In the genomic region with DNA sequence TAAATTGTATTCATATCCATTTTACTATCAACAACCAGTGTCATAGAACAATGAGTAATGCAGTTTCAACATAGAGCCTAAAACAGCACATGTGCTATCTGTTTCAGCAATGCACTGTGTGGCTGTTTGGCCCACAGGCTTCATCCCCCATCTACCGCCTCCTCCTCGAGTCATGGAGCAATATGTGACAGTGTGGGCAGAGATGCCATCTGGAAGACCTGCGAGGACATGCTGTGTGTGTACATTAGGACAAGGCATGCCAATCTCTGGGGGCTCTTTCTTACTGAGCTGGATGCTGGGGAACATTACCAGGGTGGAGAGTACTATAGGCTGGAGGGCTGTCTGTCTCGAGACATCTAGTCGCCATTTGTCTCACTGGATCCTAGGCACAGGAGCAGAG, we compare ENCODE assay signal across 21 mouse cellular contexts.
DNase-seq lines count a peak whose midpoint lies in the region; ATAC-seq lines count a peak whose summit lies in the region.
"Had no signal": no experiment of that assay in that cellular context is flagged by ENCODE, and none has a peak within 500 bp of the region (broad histone marks: within the 10 kb centered on the region; RNA-seq: fewer than 3 reads in every experiment).

No protein-coding gene starts in this region.

- no peak overlapping the region for H3K9ac ChIP-seq in midbrain, embryonic 15.5 days
- H3K9ac ChIP-seq: forebrain, postnatal 0 days; limb, embryonic 13.5 days; liver, embryonic 13.5 days; lung, embryonic 14.5 days; stomach, embryonic 15.5 days had no signal

- H3K4me3 ChIP-seq in midbrain, embryonic 15.5 days: no peak overlapping the region
- H3K4me3 ChIP-seq: forebrain, embryonic 10.5 days; limb, embryonic 13.5 days; liver, embryonic 13.5 days; stomach, embryonic 15.5 days had no signal

- DNase-seq in frontal cortex, adult 2 months (ENCODE audit: extremely low spot score in 1 of 2, low spot score in 1 of 2): peak; percentile 39 to 41
- DNase-seq in frontal cortex, postnatal 25 days (ENCODE audit: low spot score in 2 of 2): no peak
- peak; percentile 3 for DNase-seq in urinary bladder, postnatal 25 days (ENCODE audit: low spot score)
- DNase-seq in urinary bladder, postnatal 14 days (ENCODE audit: low spot score): no peak
- peak; percentile 88 for DNase-seq in layer of hippocampus, adult 9-11 months
- DNase-seq in heart, postnatal 25 days (ENCODE audit: low spot score): no peak
- DNase-seq: cerebellum, adult 8-10 months; forebrain, postnatal 0 days; gastrocnemius, postnatal 14 days; kidney, adult 11 months; liver, embryonic 13.5 days; lung, embryonic 14.5 days; retina, postnatal 1 day had no signal

- no peaks in the 10 kb centered on the region for H3K27me3 ChIP-seq in midbrain, embryonic 15.5 days (replicated peaks)
- H3K27me3 ChIP-seq: limb, embryonic 13.5 days; liver, embryonic 13.5 days; stomach, embryonic 15.5 days had no signal

- H3K27ac ChIP-seq in midbrain, embryonic 15.5 days: no peak overlapping the region
- H3K27ac ChIP-seq: forebrain, embryonic 10.5 days; kidney, postnatal 0 days; limb, embryonic 13.5 days; liver, embryonic 13.5 days; macrophage; stomach, embryonic 15.5 days had no signal

- intact Hi-C loops in heart, postnatal 25 days (cut with DNase I): no loop called here

- H3K4me1 ChIP-seq in midbrain, embryonic 15.5 days: no peaks in the 10 kb centered on the region
- H3K4me1 ChIP-seq: forebrain, embryonic 10.5 days; limb, embryonic 13.5 days; liver, embryonic 13.5 days; stomach, embryonic 15.5 days had no signal

- H3K9me3 ChIP-seq in midbrain, embryonic 15.5 days: no peaks in the 10 kb centered on the region
- H3K9me3 ChIP-seq: forebrain, embryonic 10.5 days; limb, embryonic 13.5 days; liver, embryonic 13.5 days; stomach, embryonic 15.5 days had no signal

- ATAC-seq in granulocyte monocyte progenitor cell, adult 5-6 weeks (replicated peaks; ENCODE audit: poor library complexity, severe bottlenecking): no peak
- ATAC-seq in midbrain, embryonic 15.5 days (replicated peaks): no peak
- ATAC-seq: forebrain, postnatal 0 days had no signal

- 87% methylated on average over 5 of the region's 5 CpGs for WGBS in midbrain, embryonic 15.5 days

- no peaks in the 10 kb centered on the region for H3K36me3 ChIP-seq in midbrain, embryonic 15.5 days (replicated peaks)
- H3K36me3 ChIP-seq: forebrain, embryonic 10.5 days; limb, embryonic 13.5 days; liver, embryonic 13.5 days; stomach, embryonic 15.5 days had no signal

- H3K4me2 ChIP-seq in midbrain, embryonic 15.5 days: no peak overlapping the region
- H3K4me2 ChIP-seq: limb, embryonic 13.5 days; liver, embryonic 13.5 days; lung, embryonic 14.5 days; midbrain, embryonic 11.5 days; stomach, embryonic 15.5 days had no signal

Comparison
In these comparisons a context has a peak if more than half of its experiments do, and no peak if none do; other contexts are left out.
1. DNase-seq: peak in frontal cortex, adult 2 months (2 of 2), urinary bladder, postnatal 25 days (single experiment) and layer of hippocampus, adult 9-11 months (single experiment); none in frontal cortex, postnatal 25 days (0 of 2), urinary bladder, postnatal 14 days (single experiment) and heart, postnatal 25 days (single experiment).